Mouse (Mus musculus): ENCODE measurements at regions not wholly inside any gene's neighbourhood (a gene's known extent, or its start where the extent isn't known, plus 50 kb on each side); places are given as distances from the start of the nearest gene placed in this dataset.

DNA sequence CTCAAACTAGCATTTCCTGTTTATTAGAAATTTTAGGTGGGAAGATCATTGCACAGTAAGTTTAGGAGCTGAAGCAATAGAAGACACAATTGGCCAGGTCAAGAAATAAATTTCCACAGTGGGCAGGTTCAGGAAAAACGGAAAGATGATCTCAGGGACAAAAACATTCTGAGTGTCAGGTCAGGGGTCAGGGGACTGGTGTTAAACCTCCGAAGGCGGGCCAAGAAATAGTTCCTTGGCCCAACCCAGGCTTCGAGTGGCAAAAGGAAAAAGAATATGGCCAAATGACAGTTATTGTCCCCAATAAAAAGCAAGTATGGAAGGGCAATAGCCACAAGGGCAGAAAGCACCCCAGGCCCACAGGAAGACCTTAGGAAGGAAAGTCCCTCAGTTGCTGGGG lies 144.0 kb downstream of the Fam43a start:
- 70% methylated on average over 4 of the region's 4 CpGs for WGBS
- no peak for DNase-seq (ENCODE audit: low spot score)
- no peak overlapping the region for H3K4me3 ChIP-seq
- 0 out of 2 replicates have a peak overlapping the region, but pooled peaks have one; percentile 20 for H3K27ac ChIP-seq
- H3K36me3 ChIP-seq, result no peaks in the 10 kb centered on the region
- H3K27me3 ChIP-seq (ENCODE audit: low read depth, poor library complexity, severe bottlenecking), result peaks cover 18% of the 10 kb centered on the region
- no peaks in the 10 kb centered on the region for H3K9me3 ChIP-seq (replicated peaks)
- peaks cover 84% of the 10 kb centered on the region for H3K4me1 ChIP-seq

DNA sequence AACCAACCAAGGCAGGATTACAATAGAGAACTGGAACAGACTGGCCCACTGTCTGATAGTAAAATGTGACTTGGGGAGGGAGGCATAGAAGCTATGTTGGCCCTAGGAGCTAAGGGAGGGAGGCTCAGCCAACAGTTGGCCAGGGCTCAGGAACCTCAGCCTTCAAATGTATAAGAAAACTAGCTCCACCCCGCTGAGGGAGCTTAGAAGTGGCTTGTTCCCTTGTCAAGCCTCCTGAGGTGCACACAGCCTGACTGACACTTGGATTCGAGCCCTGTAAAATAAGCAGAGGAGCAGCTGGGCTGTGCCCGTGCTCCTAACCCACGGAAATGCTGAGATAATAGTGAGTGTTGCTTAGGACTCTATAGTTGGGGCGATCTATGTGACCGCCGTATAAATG lies 144.7 kb downstream of the Fam43a start:
- H3K27ac ChIP-seq, result 0 out of 2 replicates have a peak overlapping the region, but pooled peaks have one; percentile 20
- no peaks in the 10 kb centered on the region for H3K9me3 ChIP-seq (replicated peaks)
- 63% methylated on average over 7 of the region's 7 CpGs for WGBS

DNA sequence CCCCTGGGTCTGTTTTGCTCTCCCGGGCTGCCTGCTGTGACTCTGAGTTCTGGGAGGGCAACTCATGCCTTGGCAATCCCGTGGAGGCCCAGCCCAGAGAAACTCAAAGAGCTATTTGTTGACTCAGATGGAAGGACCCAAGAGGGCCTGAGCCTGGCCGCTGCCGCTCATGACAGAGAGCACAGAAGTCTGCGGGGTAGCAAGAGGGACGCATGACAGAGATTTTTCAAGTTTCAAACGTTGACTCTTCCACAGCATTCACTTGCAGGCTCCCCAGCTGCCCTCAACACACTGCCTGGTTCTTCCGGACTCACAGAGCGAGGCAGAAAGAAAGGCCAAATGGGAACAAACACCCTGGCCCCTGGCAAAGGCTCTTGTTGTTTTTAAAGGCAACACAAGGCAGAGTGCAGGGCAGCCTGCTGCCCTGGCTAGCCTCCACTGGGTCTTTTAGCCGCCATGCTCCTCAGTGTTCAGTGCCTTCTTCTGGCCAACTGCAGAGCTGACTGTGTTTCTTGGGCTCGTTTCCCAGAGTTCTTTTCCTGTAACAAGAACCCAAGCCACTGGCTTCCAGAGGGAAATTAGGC lies 146.2 kb downstream of the Fam43a start:
- Histone ChIP-seq H3K36me3 (no peaks in the 10 kb centered on the region), H3K4me3 (no peak overlapping the region), H3K9me3 (replicated peaks) (no peaks in the 10 kb centered on the region), H3K27me3 (ENCODE audit: low read depth, poor library complexity, severe bottlenecking) (peaks cover 25% of the 10 kb centered on the region), H3K27ac (peak overlapping the region; percentile 80), H3K4me1 (peaks cover 73% of the 10 kb centered on the region)
- DNase-seq (ENCODE audit: low spot score), result no peak
- 40% methylated on average over 11 of the region's 11 CpGs for WGBS

More for the DNA sequence above, 144.7 kb downstream of the Fam43a start:
- H3K4me3 ChIP-seq, result no peak overlapping the region
- peaks cover 77% of the 10 kb centered on the region for H3K4me1 ChIP-seq
- H3K27me3 ChIP-seq (ENCODE audit: low read depth, poor library complexity, severe bottlenecking), result peaks cover 20% of the 10 kb centered on the region
- no peak for DNase-seq (ENCODE audit: low spot score)
- H3K36me3 ChIP-seq, result no peaks in the 10 kb centered on the region

DNA sequence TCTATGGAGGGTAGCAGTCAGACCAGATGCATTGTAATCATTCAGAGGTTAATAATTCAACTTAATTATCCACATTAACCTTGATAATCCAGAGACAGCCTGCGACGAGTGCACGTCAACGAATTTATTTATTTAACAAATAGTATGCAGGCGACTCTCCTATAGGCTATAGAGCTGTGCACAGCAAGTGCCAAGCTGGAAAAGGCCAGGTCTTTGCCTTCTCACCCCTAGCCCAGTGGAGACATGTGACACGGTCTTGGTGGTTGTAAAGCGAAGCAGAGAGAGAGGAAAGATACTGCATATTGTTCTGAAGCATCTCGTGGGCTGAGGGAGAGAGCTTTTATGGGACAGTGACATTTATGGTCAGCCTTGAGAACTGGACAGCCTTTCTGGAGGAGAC lies 146.7 kb downstream of the Fam43a start:
- peaks cover 73% of the 10 kb centered on the region for H3K4me1 ChIP-seq
- H3K27me3 ChIP-seq (ENCODE audit: low read depth, poor library complexity, severe bottlenecking), result peaks cover 25% of the 10 kb centered on the region
- H3K27ac ChIP-seq, result peak overlapping the region; percentile 80; the same call in 1 of the 2 replicates
- WGBS, result 38% methylated on average over 8 of the region's 8 CpGs
- H3K4me3 ChIP-seq, result no peak overlapping the region
- no peaks in the 10 kb centered on the region for H3K9me3 ChIP-seq (replicated peaks)
- DNase-seq (ENCODE audit: low spot score), result no peak
- H3K36me3 ChIP-seq, result no peaks in the 10 kb centered on the region

GRCm38 (mm10) chr16:30749841-30750240 lies 150.3 kb downstream of the Fam43a start:
- Histone ChIP-seq H3K36me3 (no peaks in the 10 kb centered on the region), H3K4me1 (peaks cover 77% of the 10 kb centered on the region), H3K27ac (no peak overlapping the region), H3K9me3 (replicated peaks) (no peaks in the 10 kb centered on the region), H3K4me3 (no peak overlapping the region), H3K27me3 (ENCODE audit: low read depth, poor library complexity, severe bottlenecking) (peaks cover 11% of the 10 kb centered on the region)
- WGBS, result 75% methylated on average over 3 of the region's 3 CpGs
- no peak for DNase-seq (ENCODE audit: low spot score)

DNA sequence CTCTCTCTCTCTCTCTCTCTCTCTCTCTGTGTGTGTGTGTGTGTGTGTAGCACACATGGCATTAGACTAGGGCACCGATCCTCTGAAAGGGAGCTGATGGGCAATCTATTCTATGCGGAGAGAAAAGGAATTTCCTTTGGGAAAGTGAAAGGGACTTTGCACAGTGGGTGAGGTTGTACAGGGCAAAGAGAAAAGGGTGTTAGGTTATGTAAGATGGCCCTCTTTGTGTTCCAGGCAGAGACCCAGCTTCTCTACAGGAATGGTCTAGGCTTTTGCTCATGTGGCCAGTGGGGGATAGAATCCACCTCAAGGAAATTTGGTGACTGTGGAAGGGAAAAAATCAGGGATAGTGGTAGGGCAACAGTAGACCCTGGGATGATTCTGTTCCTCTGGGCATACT lies 156.2 kb downstream of the Fam43a start:
- Histone ChIP-seq H3K27me3 (ENCODE audit: low read depth, poor library complexity, severe bottlenecking) (no peaks in the 10 kb centered on the region), H3K36me3 (no peaks in the 10 kb centered on the region), H3K9me3 (replicated peaks) (no peaks in the 10 kb centered on the region), H3K4me1 (peaks cover 52% of the 10 kb centered on the region), H3K4me3 (no peak overlapping the region), H3K27ac (no peak overlapping the region)
- WGBS, result 98% methylated on average over 2 of the region's 2 CpGs
- DNase-seq (ENCODE audit: low spot score), result no peak

DNA sequence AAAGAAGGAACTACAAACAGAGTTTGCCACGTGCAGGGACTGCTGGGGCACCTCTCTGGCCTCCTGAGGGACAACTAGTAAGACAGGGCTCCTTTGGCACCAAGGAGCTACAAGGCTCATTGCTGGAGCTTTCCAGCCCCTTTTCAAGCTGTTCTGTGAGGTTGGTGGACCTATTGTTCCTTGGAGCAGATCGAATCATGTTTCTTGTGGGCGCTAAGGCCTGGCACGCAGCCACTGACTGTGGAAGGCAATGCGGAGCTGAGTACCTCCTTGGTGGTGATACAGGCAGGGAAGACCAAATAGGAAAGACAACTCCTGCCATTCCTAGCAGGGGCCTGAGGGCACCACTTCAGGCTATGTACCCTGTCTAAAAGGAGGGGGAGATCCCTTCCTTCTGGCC lies 157.2 kb downstream of the Fam43a start:
- Histone ChIP-seq H3K27ac (no peak overlapping the region), H3K4me1 (peaks cover 53% of the 10 kb centered on the region), H3K9me3 (replicated peaks) (no peaks in the 10 kb centered on the region), H3K36me3 (no peaks in the 10 kb centered on the region), H3K4me3 (no peak overlapping the region), H3K27me3 (ENCODE audit: low read depth, poor library complexity, severe bottlenecking) (no peaks in the 10 kb centered on the region)
- DNase-seq (ENCODE audit: low spot score), result no peak
- 91% methylated on average over 5 of the region's 5 CpGs for WGBS

GRCm38 (mm10) chr16:30757556-30757955 lies 158.0 kb downstream of the Fam43a start:
- Histone ChIP-seq H3K27me3 (ENCODE audit: low read depth, poor library complexity, severe bottlenecking) (no peaks in the 10 kb centered on the region), H3K4me1 (peaks cover 53% of the 10 kb centered on the region), H3K27ac (no peak overlapping the region), H3K36me3 (no peaks in the 10 kb centered on the region), H3K9me3 (replicated peaks) (no peaks in the 10 kb centered on the region), H3K4me3 (no peak overlapping the region)
- no peak for DNase-seq (ENCODE audit: low spot score)
- WGBS, result 86% methylated on average over 3 of the region's 3 CpGs

DNA sequence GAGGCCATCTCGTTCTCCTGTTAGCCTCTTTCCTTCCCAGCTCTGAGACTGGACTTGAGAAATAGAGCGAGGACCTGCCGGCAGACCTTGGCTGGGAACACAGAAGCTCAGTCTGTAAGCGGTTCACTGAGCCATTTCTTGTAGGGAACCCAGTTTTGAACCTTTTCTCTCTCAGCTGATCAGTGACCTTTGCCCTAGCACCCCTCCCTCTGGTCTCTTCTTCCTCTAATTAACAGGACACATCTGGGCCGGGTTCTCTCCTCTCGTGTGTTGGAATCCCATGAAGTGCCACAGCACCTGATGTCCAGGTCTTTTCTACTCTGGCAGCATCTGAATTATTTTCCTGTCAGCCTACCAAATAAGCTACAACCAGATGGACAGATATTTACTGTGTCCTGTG lies 158.5 kb downstream of the Fam43a start:
- no peaks in the 10 kb centered on the region for H3K36me3 ChIP-seq
- no peaks in the 10 kb centered on the region for H3K9me3 ChIP-seq (replicated peaks)
- no peak for DNase-seq (ENCODE audit: low spot score)
- H3K27me3 ChIP-seq (ENCODE audit: low read depth, poor library complexity, severe bottlenecking), result no peaks in the 10 kb centered on the region
- WGBS, result 82% methylated on average over 6 of the region's 6 CpGs
- peaks cover 52% of the 10 kb centered on the region for H3K4me1 ChIP-seq
- no peak overlapping the region for H3K4me3 ChIP-seq
- 0 out of 2 replicates have a peak overlapping the region, but pooled peaks have one; percentile 9 for H3K27ac ChIP-seq

- Histone ChIP-seq H3K9me3 (replicated peaks) (no peaks in the 10 kb centered on the region), H3K27me3 (ENCODE audit: low read depth, poor library complexity, severe bottlenecking) (no peaks in the 10 kb centered on the region), H3K27ac (no peak overlapping the region), H3K4me3 (no peak overlapping the region), H3K36me3 (no peaks in the 10 kb centered on the region), H3K4me1 (peaks cover 48% of the 10 kb centered on the region)
- 83% methylated on average over 8 of the region's 8 CpGs for WGBS
- DNase-seq (ENCODE audit: low spot score), result no peak
These were observed 160.0 kb downstream of the Fam43a start for GRCm38 (mm10) chr16:30759503-30759902.

GRCm38 (mm10) chr16:30761201-30761710 lies 161.7 kb downstream of the Fam43a start:
- WGBS, result 38% methylated on average over 8 of the region's 8 CpGs
- no peak overlapping the region for H3K4me3 ChIP-seq
- 0 out of 2 replicates have a peak overlapping the region, but pooled peaks have one; percentile 0 for H3K27ac ChIP-seq
- no peak for DNase-seq (ENCODE audit: low spot score)
- H3K9me3 ChIP-seq (replicated peaks), result no peaks in the 10 kb centered on the region
- no peaks in the 10 kb centered on the region for H3K27me3 ChIP-seq (ENCODE audit: low read depth, poor library complexity, severe bottlenecking)
- H3K36me3 ChIP-seq, result no peaks in the 10 kb centered on the region
- H3K4me1 ChIP-seq, result peaks cover 52% of the 10 kb centered on the region

DNA sequence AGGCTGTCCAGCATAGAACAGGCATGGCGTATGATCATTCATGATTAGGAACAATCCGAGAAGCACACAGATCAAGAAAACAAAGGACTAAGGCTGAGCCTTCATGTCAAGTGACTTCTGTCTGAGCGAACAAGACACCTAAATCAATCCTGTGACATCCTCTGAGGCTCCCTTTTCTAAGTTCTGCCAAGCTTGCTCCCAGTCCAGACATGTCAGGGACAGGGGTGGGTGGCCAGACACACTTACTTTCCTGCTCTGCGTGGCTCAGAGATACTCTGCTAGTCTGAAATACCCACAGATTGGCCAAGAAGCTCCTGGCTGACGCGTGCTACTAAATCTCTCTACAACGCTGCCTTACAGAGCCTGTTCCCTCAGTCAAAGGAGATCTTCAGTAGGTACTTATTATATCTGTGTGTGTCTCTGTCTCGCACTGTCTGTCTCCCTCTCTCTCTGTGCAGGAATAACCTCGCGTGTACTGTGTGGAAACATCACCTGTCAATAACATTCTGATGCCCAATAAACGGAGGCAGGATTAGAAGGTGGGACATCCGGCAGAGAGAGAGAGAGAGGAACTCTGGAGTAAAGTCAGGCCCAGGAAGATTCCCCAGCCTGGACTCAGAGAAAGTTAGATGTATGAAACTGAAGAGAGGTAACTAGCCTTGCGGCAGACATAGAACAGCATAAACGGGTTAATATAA lies 163.5 kb downstream of the Fam43a start:
- no peaks in the 10 kb centered on the region for H3K36me3 ChIP-seq
- WGBS, result 78% methylated on average over 14 of the region's 14 CpGs
- no peak overlapping the region for H3K27ac ChIP-seq
- no peak for DNase-seq (ENCODE audit: low spot score)
- H3K27me3 ChIP-seq (ENCODE audit: low read depth, poor library complexity, severe bottlenecking), result 0 out of 2 replicates have a peak, but pooled peaks cover 2% of the 10 kb centered on the region
- no peaks in the 10 kb centered on the region for H3K9me3 ChIP-seq (replicated peaks)
- H3K4me3 ChIP-seq, result no peak overlapping the region
- peaks cover 48% of the 10 kb centered on the region for H3K4me1 ChIP-seq

DNA sequence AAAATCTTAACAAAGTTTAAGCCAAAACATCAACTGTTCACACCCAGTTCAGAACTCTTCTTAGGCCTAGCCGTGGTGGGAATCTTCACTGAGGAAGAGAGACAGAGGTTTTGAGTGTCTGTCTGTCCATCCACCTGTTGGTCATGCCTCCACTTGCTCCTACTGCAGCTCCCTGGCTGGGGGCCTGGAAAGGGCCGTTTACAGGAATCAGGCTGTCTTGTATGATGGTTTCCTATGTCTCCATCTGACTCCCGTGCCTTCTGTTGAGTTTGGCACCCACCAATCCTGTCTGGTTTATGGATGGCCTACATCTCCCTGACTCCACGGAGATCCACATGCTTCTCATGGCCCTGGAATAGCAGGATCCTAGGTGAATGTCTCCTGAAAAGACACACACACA lies 166.1 kb downstream of the Fam43a start:
- no peak for DNase-seq (ENCODE audit: low spot score)
- Histone ChIP-seq H3K4me1 (peaks cover 50% of the 10 kb centered on the region), H3K27ac (no peak overlapping the region), H3K36me3 (no peaks in the 10 kb centered on the region), H3K9me3 (replicated peaks) (no peaks in the 10 kb centered on the region), H3K27me3 (ENCODE audit: low read depth, poor library complexity, severe bottlenecking) (0 out of 2 replicates have a peak, but pooled peaks cover 7% of the 10 kb centered on the region), H3K4me3 (no peak overlapping the region)
- 88% methylated on average over 4 of the region's 4 CpGs for WGBS

Measured in limb, embryonic 10.5 days (tissue).